In the genomic region with DNA sequence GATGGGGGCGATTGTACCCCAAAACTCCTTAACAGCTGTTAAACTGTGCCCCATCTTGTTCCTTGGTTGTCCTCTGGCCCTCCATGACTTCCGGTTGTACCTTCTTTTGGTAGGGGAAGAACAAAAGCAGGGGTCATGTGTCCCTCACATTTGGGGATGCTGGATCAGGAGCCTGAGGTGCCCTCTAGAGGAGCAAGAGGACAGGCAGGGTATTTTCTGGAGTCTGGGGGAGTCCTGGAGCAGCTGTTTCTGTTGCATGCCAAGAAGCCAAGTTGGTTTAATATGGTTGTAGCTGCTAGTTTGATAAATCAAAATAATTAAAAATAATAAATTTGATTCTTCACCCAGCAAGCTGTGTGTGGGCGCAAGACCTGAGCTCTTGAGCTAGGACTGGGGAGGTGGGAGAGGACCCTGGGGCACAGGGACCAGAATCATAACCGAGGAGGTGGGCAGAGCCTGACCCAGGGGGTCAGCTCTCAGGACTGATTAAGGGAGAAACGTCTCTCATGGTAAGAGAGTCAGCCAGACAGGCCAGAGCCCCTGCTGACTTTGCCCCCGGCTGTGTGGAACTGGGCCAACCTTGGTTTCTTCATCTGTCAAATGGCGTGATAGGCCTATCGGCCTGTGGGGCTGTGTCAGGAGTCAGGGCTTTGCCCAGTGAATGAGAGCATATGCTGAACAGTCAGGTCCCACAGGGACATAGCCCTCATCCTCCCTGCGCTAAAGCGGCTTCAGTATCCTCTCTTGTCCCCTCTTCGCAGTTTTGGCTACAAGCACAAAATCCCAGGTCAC, we compare ENCODE assay signal across 14 mouse cellular contexts.
DNase-seq lines count a peak whose midpoint lies in the region; ATAC-seq and TF ChIP-seq lines count a peak whose summit lies in the region.
"Had no signal": no experiment of that assay in that cellular context is flagged by ENCODE, and none has a peak within 500 bp of the region (broad histone marks: within the 10 kb centered on the region; RNA-seq: fewer than 3 reads in every experiment).

No protein-coding gene starts in this region.

- peak overlapping the region; percentile 98 for H3K27ac ChIP-seq in heart, embryonic 13.5 days (replicated peaks)
- H3K27ac ChIP-seq in lung, embryonic 14.5 days (ENCODE audit: low read depth): peak overlapping the region; percentile 36; the same call in 1 of the 2 replicates
- H3K27ac ChIP-seq in brown adipose tissue, adult 24 weeks (replicated peaks; ENCODE audit: low read depth, low read length): peak overlapping the region; percentile 96
- H3K27ac ChIP-seq: limb, embryonic 12.5 days; liver, embryonic 15.5 days; macrophage had no signal

- no peaks in the 10 kb centered on the region for H3K79me2 ChIP-seq in myocyte (ENCODE audit: control insufficient read depth, insufficient read depth)

- no peaks in the 10 kb centered on the region for H3K9me3 ChIP-seq in heart, embryonic 13.5 days
- H3K9me3 ChIP-seq in lung, embryonic 14.5 days (ENCODE audit: low read depth, low read length): no peaks in the 10 kb centered on the region
- H3K9me3 ChIP-seq: limb, embryonic 12.5 days; liver, embryonic 15.5 days had no signal

- H3K4me2 ChIP-seq in heart, embryonic 13.5 days: peak overlapping the region; percentile 57
- H3K4me2 ChIP-seq in lung, embryonic 14.5 days: no peak overlapping the region
- peak overlapping the region; percentile 30 for H3K4me2 ChIP-seq in myocyte (ENCODE audit: low read depth)
- H3K4me2 ChIP-seq: limb, embryonic 12.5 days; liver, embryonic 15.5 days had no signal

- peaks cover 83% of the 10 kb centered on the region for H3K4me1 ChIP-seq in heart, embryonic 13.5 days
- peaks cover 6% of the 10 kb centered on the region; the same call in 1 of the 2 replicates for H3K4me1 ChIP-seq in lung, embryonic 14.5 days (ENCODE audit: insufficient read depth)
- peaks cover 13% of the 10 kb centered on the region; the same call in 1 of the 2 replicates for H3K4me1 ChIP-seq in brown adipose tissue, adult 24 weeks (ENCODE audit: control insufficient read depth, insufficient read depth, insufficient read length, low read length)

- H3K4me3 ChIP-seq in heart, embryonic 13.5 days: 0 out of 2 replicates have a peak overlapping the region, but pooled peaks have one; percentile 8
- H3K4me3 ChIP-seq in lung, embryonic 14.5 days (ENCODE audit: low read depth, low read length): no peak overlapping the region
- H3K4me3 ChIP-seq in brown adipose tissue, adult 24 weeks (ENCODE audit: insufficient read depth, low read depth, low read length): no peak overlapping the region
- no peak overlapping the region for H3K4me3 ChIP-seq in myocyte
- H3K4me3 ChIP-seq: limb, embryonic 12.5 days; liver, embryonic 15.5 days had no signal

- peak; percentile 24; the same call in 1 of the 2 replicates for TF ChIP-seq CTCF in lung, embryonic 14.5 days (IDR thresholded peaks at IDR 0.05; ENCODE audit: low read depth)

- 0 out of 2 replicates have a peak, but pooled peaks cover 2% of the 10 kb centered on the region for H3K27me3 ChIP-seq in heart, embryonic 13.5 days (replicated peaks)
- peaks cover 4% of the 10 kb centered on the region; the same call in 1 of the 2 replicates for H3K27me3 ChIP-seq in lung, embryonic 14.5 days (ENCODE audit: insufficient read depth, low read length)
- peaks cover 25% of the 10 kb centered on the region for H3K27me3 ChIP-seq in myocyte (ENCODE audit: control insufficient read depth, insufficient read depth, insufficient read length)

- WGBS in heart, embryonic 13.5 days: 27% methylated on average over 11 of the region's 11 CpGs
- 51% methylated on average over 11 of the region's 11 CpGs for WGBS in lung, embryonic 14.5 days

- peak overlapping the region; percentile 65 for H3K9ac ChIP-seq in heart, embryonic 13.5 days
- no peak overlapping the region for H3K9ac ChIP-seq in lung, embryonic 14.5 days
- H3K9ac ChIP-seq: limb, embryonic 12.5 days; liver, embryonic 15.5 days had no signal

- no peak for ATAC-seq in heart, embryonic 13.5 days (ENCODE audit: extremely low read depth, insufficient number of reproducible peaks, low FRiP score, low TSS enrichment)
- ATAC-seq in lung, embryonic 14.5 days (ENCODE audit: insufficient read depth): no peak

- DNase-seq in heart, adult 8-10 months (ENCODE audit: low spot score): no peak
- no peak for DNase-seq in lung, embryonic 14.5 days
- no peak for DNase-seq in lung, postnatal 14 days
- DNase-seq in spleen, adult 18-20 months: no peak
- DNase-seq: cerebellum, adult 2 months; embryo, embryonic 11 days; kidney, postnatal 36 days; thymus, adult 18-20 months had no signal

- H3ac ChIP-seq in myocyte (ENCODE audit: control insufficient read depth, insufficient read length): no peak overlapping the region

- TF ChIP-seq POLR2A in myocyte (IDR thresholded peaks at IDR 0.05; ENCODE audit: insufficient read length, low read depth): no peak

- H3K36me3 ChIP-seq in heart, embryonic 13.5 days: no peaks in the 10 kb centered on the region
- no peaks in the 10 kb centered on the region for H3K36me3 ChIP-seq in lung, embryonic 14.5 days (ENCODE audit: insufficient read depth)
- no peaks in the 10 kb centered on the region for H3K36me3 ChIP-seq in myocyte (ENCODE audit: control insufficient read depth, insufficient read depth)
- H3K36me3 ChIP-seq: limb, embryonic 12.5 days; liver, embryonic 15.5 days had no signal

TF ChIP-seq in myocyte, 11 proteins besides CTCF, POLR2A, EP300 and RAD21:
- TF ChIP-seq SRF (IDR thresholded peaks at IDR 0.05; ENCODE audit: control insufficient read depth, insufficient read length, low read depth) (no peak), TCF12 (IDR thresholded peaks at IDR 0.05; ENCODE audit: insufficient read depth, poor library complexity, severe bottlenecking) (no peak), MYOD1 (IDR thresholded peaks at IDR 0.05; ENCODE audit: control insufficient read depth in 1 of 3, insufficient read length in 2 of 3, low read depth in 2 of 3) (no peak), REST (IDR thresholded peaks at IDR 0.05; ENCODE audit: insufficient read depth, insufficient read length) (no peak), MYOG (IDR thresholded peaks at IDR 0.05; ENCODE audit: control insufficient read depth in 1 of 3, insufficient read depth in 1 of 3, insufficient read length in 2 of 3, low read depth in 2 of 3) (peak in 2 of 3 experiments; percentile 4 to 12), E2F4 (IDR thresholded peaks at IDR 0.05; ENCODE audit: insufficient read depth) (no peak), USF1 (IDR thresholded peaks at IDR 0.05; ENCODE audit: low read depth) (peak; percentile 28), TCF3 (IDR thresholded peaks at IDR 0.05; ENCODE audit: insufficient read length, low read depth) (no peak), POLR2AphosphoS2 (IDR thresholded peaks at IDR 0.05; ENCODE audit: insufficient read length, low read depth) (no peak)

Comparison
In these comparisons a context has a peak if more than half of its experiments do, and no peak if none do; other contexts are left out.
1. H3K27ac ChIP-seq: peak in every context shown above with its lines; median percentile 98 in heart, embryonic 13.5 days; 96 in brown adipose tissue, adult 24 weeks; 36 in lung, embryonic 14.5 days.